Mouse (Mus musculus) brain, embryonic 14.5 days (tissue): ENCODE data around the gene Lonp2. TPM values are rescaled to one million over a fixed set of nuclear protein-coding genes. Genes with fewer than 3 reads are reported as not detected.
A peak's percentile ranks its signal among the peaks of the same experiment; 100 is the strongest.

ENCODE experiments used
- DNase-seq: peaks from one replicate; pipeline ENCODE4 v3.0.0-alpha.2; 2011; ENCODE audit warnings: low read depth
- CTCF ChIP-seq: fragments of 200-500 bp; IDR thresholded peaks from 2 replicates; pipeline ENCODE4 v1.5.1; 2012; ENCODE audit warnings: inconsistent platforms, mild to moderate bottlenecking, moderate library complexity, borderline replicate concordance; ENCODE audit not compliant: insufficient read depth, insufficient read length; ENCODE audit errors: extremely low read depth
- POLR2A ChIP-seq: fragments of 200-500 bp; IDR thresholded peaks from 2 replicates; pipeline ENCODE4 v1.6.1; 2012; ENCODE audit warnings: mild to moderate bottlenecking, inconsistent platforms, borderline replicate concordance; ENCODE audit not compliant: poor library complexity, insufficient read depth, insufficient read length, severe bottlenecking; ENCODE audit errors: extremely low read depth
- polyA plus RNA-seq: library from polyadenylated mRNA; depleted of rRNA; stranded (reverse); fragments of >200 nt; gene quantifications from 2 replicates; pipeline ENCODE4 v1.2.3, GENCODE M21; 2012; rRNA removed

Gene Lonp2
- polyA plus RNA-seq, 1 experiment = 53.5 TPM

- TF ChIP-seq CTCF (no peak), POLR2A (no peak)
- no peak for DNase-seq
Measured at GRCm38 (mm10) chr8:86762806-86763205, 139.0 kb downstream of the Lonp2 start.

DNA sequence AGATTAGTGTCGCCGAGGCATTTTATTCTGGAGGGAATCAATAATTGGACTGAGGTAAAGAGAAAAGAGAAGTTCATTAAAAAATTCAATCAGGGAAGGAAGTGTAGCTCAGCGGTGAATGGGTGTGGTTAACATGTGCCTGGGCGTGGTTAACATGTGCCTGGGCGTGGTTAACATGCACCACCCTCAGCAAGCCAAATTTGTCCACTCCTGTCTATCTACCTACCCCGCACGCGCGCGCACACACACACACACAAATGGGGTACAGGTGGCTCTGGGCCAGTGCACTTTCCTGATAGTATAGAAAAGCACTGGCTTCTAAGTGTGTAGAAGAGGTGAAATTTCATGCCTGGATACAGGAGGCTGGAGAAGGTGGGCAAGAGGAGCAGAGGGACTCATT is 141.3 kb downstream of the Lonp2 start:
- TF ChIP-seq POLR2A = no peak
- no peak for TF ChIP-seq CTCF
- no peak for DNase-seq

GRCm38 (mm10) chr8:86765669-86766068 is 141.8 kb downstream of the Lonp2 start:
- DNase-seq = no peak
- TF ChIP-seq POLR2A (no peak), CTCF (no peak)

- DNase-seq = peak; percentile 18
Measured at GRCm38 (mm10) chr8:86766548-86767211, 142.8 kb downstream of the Lonp2 start.

GRCm38 (mm10) chr8:86768499-86768898 is 144.7 kb downstream of the Lonp2 start:
- DNase-seq = no peak
- TF ChIP-seq POLR2A (no peak), CTCF (no peak)

More at GRCm38 (mm10) chr8:86766548-86767211, 142.8 kb downstream of the Lonp2 start:
- TF ChIP-seq POLR2A = no peak
- no peak for TF ChIP-seq CTCF

- no peak for DNase-seq
- no peak for TF ChIP-seq CTCF
- no peak for TF ChIP-seq POLR2A
Measured at GRCm38 (mm10) chr8:86769945-86770715, 146.3 kb downstream of the Lonp2 start.

Other genes with a start within 250 kb of the Lonp2 start
- gene Abcc12, start 43.4 kb upstream of the Lonp2 start, polyA plus RNA-seq = 0.23 and 0.52 TPM in 2 replicates
- 1.7 and 2.5 TPM in 2 replicates for gene Gm10638, start 121.7 kb downstream of the Lonp2 start, polyA plus RNA-seq
- gene Siah1a, start 121.9 kb downstream of the Lonp2 start, polyA plus RNA-seq = 66.4 and 79.3 TPM in 2 replicates